Mouse (Mus musculus): ENCODE results near the gene Nfx1.

DNA sequence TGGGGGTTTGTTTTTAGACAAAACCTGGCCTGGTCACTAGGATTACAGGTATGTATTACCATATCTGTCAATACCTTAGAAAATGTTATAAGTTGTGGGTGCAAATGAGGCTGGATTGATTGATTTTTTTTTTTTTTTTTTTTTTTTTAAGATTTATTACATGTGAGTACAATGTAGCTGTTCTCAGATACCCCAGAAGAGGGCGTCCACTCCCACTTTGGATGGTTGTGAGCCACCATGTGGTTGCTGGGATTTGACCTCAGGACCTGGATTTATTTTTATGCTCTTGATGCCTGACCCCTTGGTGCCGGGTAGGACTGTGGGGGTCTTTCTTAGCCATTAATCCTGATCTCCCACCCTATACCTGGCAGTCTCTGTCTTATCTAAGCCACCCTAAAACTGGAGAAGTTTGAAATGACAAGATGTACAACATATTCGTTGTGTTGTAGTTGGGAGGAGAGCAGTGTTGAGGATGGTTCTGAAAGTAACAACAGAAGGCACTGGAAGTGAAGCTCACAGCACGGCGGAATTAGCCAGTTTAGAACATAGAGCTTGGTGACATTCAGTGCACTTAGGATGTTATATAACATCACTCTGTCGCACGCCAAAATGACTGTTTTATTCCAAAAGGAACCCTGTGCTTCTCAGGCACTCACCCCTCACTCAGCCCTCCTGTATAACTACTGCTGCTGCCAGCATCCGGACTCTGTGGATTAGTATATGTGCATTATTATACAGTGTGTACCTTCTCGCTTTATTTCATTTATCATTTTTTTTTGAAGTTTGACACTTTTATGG is 30.3 kb downstream of the Nfx1 start:
- TF ChIP-seq CTCF (IDR thresholded peaks at IDR 0.05; ENCODE audit: low read depth) (no peak), EP300 (IDR thresholded peaks at IDR 0.05; ENCODE audit: low read depth) (no peak)
